Mouse (Mus musculus) mouse embryonic stem cell (cell line): ENCODE data around the gene Tekt3.

Experiments used
- in situ Hi-C, 2 experiments: fragments of 300-500 bp; cut with MboI; formaldehyde crosslinking; loops; 1 replicate in 1 of 2; 3 replicates in 1 of 2; pipeline ENCODE4 v1.14.3; 2019 to 2020; ENCODE audit warnings: low sequenced_read_pairs in 2 of 2, low pct_unique_long_range_greater_than_20kb in 1 of 2, mixed read lengths in 1 of 2; ENCODE audit not compliant: unreplicated experiment in 1 of 2

Tekt3 gene

GRCm38 (mm10) chr11:63116652-63117051, 55.2 kb downstream of the Tekt3 start:
- in situ Hi-C loops, result no loop called here

- in situ Hi-C loops, result no loop called here
Measured at GRCm38 (mm10) chr11:63117266-63117665, 55.8 kb downstream of the Tekt3 start.

DNA sequence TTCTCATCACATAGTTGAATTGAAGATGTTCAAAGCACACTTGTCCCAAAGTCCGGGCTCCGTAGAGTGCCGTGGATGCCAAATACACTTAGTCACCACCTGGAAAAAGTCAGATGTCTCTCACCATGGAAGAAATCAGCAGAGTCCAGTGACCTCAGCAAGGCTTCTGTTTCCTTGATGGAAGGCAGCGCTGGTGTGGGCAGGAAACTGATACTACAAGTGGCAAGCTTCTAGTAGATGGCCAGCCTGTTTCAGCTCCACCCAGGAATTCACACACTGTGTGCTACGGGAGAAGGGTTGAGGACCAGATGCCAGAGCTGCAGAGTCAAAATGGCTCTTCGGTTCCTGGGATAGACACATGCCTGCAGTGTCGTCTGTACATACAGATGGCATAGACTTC, 58.3 kb downstream of the Tekt3 start:
- in situ Hi-C loops, result no loop called here

- in situ Hi-C loops, result no loop called here
Measured at GRCm38 (mm10) chr11:63122249-63122648, 60.8 kb downstream of the Tekt3 start.

GRCm38 (mm10) chr11:63122776-63123350, 61.4 kb downstream of the Tekt3 start:
- in situ Hi-C loops, result no loop called here

GRCm38 (mm10) chr11:63124316-63124715, 62.9 kb downstream of the Tekt3 start:
- in situ Hi-C loops, result no loop called here

DNA sequence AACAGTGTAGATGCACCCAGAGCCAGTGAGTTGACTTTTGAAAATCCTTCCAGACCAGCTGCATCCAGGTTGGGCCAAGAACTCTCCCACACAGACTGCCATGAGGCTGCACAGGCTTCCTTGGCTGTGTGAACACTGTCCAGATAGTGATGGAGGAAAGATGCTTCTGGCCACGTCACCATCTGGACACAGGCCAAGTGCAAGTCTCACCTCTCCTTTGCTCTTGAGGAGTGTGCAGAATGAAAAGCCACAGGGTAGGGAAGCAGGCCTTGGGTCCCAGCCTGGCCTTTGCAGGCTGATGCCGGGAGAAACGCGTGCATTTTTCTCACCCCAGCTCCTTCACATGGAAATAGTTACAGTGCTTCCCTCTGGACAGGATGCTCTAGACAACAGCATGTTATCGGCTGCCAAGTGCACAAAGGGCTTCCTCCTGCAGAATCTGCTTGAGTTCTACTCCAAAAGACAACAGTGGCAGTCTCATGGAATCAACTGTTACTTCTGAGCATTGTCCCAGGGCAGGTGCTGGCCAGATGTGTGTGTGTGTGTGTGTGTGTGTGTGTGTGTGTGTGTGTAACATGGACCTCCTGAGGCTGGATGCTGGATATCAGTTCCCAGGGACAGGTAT, 64.5 kb downstream of the Tekt3 start:
- in situ Hi-C loops, result loop anchor here in 1 of 2 experiments (25.0 kb wide), 1 partner anchor 364 kb away; the partner anchor contains the start of gene Gm10428

DNA sequence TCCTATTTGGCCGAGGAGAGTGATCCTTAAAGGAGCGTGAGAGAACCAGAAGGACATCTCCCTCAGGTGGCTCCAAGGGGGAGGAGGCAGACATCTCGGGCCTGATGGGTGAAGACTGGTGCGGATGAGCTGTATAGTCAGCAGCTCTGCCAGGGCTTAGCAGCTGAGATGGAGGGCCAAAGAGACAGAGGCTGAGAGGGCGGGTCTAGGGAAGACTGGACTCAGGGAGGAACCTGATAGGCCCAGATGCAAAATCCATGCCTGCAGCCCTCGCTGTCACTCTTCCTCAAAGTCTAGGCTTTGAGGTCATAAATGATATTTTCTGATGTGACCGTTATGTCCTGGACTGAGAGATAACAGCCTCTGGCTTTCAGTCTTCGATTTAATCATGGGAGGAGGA, 65.5 kb downstream of the Tekt3 start:
- in situ Hi-C loops, result loop anchor here in 1 of 2 experiments (25.0 kb wide), 1 partner anchor 365 kb away; the partner anchor contains the start of gene Gm10428

- in situ Hi-C loops, result loop anchor here in 1 of 2 experiments (25.0 kb wide), 1 partner anchor 365 kb away; the partner anchor contains the start of gene Gm10428
Measured at GRCm38 (mm10) chr11:63127513-63127912, 66.1 kb downstream of the Tekt3 start.

- in situ Hi-C loops, result loop anchor here in 1 of 2 experiments (25.0 kb wide), 1 partner anchor 366 kb away; the partner anchor contains the start of gene Gm10428
Measured at GRCm38 (mm10) chr11:63128784-63129183, 67.3 kb downstream of the Tekt3 start, which contains the start of gene Pmp22. TSS of gene Pmp22 (plus strand) at chr11:63128982.

DNA sequence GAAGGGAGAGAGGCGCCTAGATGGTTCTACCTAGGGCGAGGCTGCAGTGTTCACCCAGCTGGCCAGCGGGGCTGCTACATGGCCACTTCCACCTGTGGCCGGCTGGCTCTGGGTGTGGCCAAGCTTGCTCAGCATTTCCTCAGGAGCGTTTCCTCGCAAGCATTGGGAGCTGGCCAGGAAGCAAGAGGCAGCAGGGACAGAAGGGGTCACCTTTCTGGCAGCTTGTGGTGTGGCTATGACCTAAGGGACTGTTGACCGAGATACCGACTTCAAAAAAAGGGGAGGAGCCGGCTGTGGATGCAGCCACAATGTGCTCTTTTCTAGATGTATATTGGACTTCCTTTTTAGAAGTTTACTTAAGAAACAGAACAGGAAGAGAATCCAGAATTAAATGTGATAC, 67.9 kb downstream of the Tekt3 start:
- in situ Hi-C loops, result loop anchor here in 1 of 2 experiments (25.0 kb wide), 1 partner anchor 367 kb away; the partner anchor contains the start of gene Gm10428

DNA sequence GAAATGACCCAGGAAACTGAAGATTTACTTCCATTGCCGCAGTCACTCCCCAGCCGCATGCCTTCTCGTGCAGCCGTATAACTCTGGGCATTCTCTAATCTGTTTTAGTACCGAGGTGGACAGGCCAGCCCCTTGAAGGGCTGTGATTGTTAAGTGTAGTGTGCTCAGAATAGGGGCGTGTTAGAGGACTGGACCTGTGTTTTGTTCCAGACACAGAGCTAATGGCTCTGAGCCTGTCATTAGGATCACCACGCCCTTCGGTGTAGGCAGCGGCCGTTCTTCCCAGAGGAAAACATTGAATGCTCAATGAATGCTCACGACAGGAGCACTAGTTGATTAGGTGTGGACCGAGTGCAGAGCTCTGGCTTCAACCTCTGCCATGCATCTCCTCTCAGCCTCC, 68.4 kb downstream of the Tekt3 start:
- in situ Hi-C loops, result loop anchor here (5.0 to 25.0 kb wide), 3 partner anchors 193 to 375 kb away; partner anchors contain the start of gene Gm10428 (in 2 of the 2)

GRCm38 (mm10) chr11:63130497-63130896, 69.0 kb downstream of the Tekt3 start:
- in situ Hi-C loops, result loop anchor here (5.0 to 25.0 kb wide), 3 partner anchors 193 to 376 kb away; partner anchors contain the start of gene Gm10428 (in 2 of the 2)

- in situ Hi-C loops, result loop anchor here (5.0 to 25.0 kb wide), 3 partner anchors 194 to 376 kb away; partner anchors contain the start of gene Gm10428 (in 2 of the 2)
Measured at GRCm38 (mm10) chr11:63131001-63131692, 69.7 kb downstream of the Tekt3 start.

DNA sequence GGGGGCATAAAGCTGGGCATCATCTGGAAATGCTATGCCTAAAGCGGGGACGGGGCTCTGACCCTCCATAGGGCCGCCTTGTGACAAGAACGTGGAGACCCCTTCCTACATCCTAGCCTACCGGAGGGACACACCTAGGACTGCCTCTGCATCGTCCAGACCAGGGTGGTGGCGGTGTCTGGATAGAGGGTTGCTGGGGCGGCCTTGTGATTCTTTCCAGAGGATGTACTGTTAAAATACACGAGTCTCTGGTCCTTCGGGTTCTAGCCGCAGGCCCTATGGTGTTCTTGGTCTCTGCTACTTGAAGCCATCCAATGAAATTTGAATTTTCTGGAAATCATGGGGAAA, 70.2 kb downstream of the Tekt3 start:
- in situ Hi-C loops, result loop anchor here (5.0 to 25.0 kb wide), 3 partner anchors 194 to 377 kb away; partner anchors contain the start of gene Gm10428 (in 2 of the 2)

GRCm38 (mm10) chr11:63132151-63132500, 70.7 kb downstream of the Tekt3 start:
- in situ Hi-C loops, result loop anchor here (5.0 to 25.0 kb wide), 3 partner anchors 195 to 377 kb away; partner anchors contain the start of gene Gm10428 (in 2 of the 2)

GRCm38 (mm10) chr11:63132501-63133435, 71.3 kb downstream of the Tekt3 start:
- in situ Hi-C loops, result loop anchor here (5.0 to 25.0 kb wide), 3 partner anchors 195 to 378 kb away; partner anchors contain the start of gene Gm10428 (in 2 of the 2)

GRCm38 (mm10) chr11:63134021-63134420, 72.6 kb downstream of the Tekt3 start:
- in situ Hi-C loops, result loop anchor here (5.0 to 25.0 kb wide), 3 partner anchors 197 to 379 kb away; partner anchors contain the start of gene Gm10428 (in 2 of the 2)
